Mouse (Mus musculus) stomach, embryonic 16.5 days (tissue): ENCODE results near the gene Susd6. TPM values are rescaled to one million over a fixed set of nuclear protein-coding genes. Genes with fewer than 3 reads are reported as not detected.

Experiments
- ATAC-seq: fragments of 200-750 bp; cut with Nextera tagmentation; 2 replicates; pipeline ENCODE4 v1.8.0; 2017; ENCODE audit warnings: moderate number of reproducible peaks, moderate TSS enrichment; ENCODE audit not compliant: insufficient read depth, low FRiP score
- H3K27ac ChIP-seq: fragments of 300-500 bp; sonication (generic); 2 replicates; pipeline ENCODE4 v1.5.1; 2014; ENCODE audit warnings: low read length
- H3K27me3 ChIP-seq: fragments of 300-500 bp; sonication (generic); 2 replicates; pipeline ENCODE4 v1.6.1; 2014; ENCODE audit warnings: low read length, control low read depth, mixed read lengths; ENCODE audit not compliant: control insufficient read depth, insufficient read depth
- H3K36me3 ChIP-seq: fragments of 300-500 bp; sonication (generic); 2 replicates; pipeline ENCODE4 v1.6.1; 2014; ENCODE audit warnings: low read length; ENCODE audit not compliant: control insufficient read depth, insufficient read depth
- H3K4me1 ChIP-seq: fragments of 300-500 bp; sonication (generic); 2 replicates; pipeline ENCODE4 v1.6.1; 2014; ENCODE audit warnings: low read length, control low read depth, mixed read lengths; ENCODE audit not compliant: control insufficient read depth, insufficient read depth
- H3K4me2 ChIP-seq: fragments of 300-500 bp; sonication (generic); 2 replicates; pipeline ENCODE4 v1.6.1; 2014; ENCODE audit warnings: low read depth, low read length, mixed read lengths
- H3K4me3 ChIP-seq: fragments of 300-500 bp; sonication (generic); replicated peaks from 2 replicates; pipeline ENCODE4 v1.5.1; 2014; ENCODE audit warnings: mild to moderate bottlenecking, low read length
- H3K9ac ChIP-seq: fragments of 300-500 bp; sonication (generic); 2 replicates; pipeline ENCODE4 v1.6.1; 2014; ENCODE audit warnings: low read length
- H3K9me3 ChIP-seq: fragments of 300-500 bp; sonication (generic); replicated peaks from 2 replicates; pipeline ENCODE4 v1.6.1; 2016; ENCODE audit warnings: low read length, control low read depth; ENCODE audit not compliant: control insufficient read depth
- WGBS: fragments of 180-500 bp; shearing (Covaris S2); extraction: QIAGEN DNeasy Blood & Tissue Kit; methylation state at CpG from one replicate; pipeline ENCODE4 v1.1.7; 2014; 5-methylcytosine and 5-hydroxymethylcytosine counted together
- polyA plus RNA-seq: library from polyadenylated mRNA; unstranded; fragments of >200 nt; fragmentation: Nextera tagmentation; extraction: Ambion mirVana; gene quantifications from 2 replicates; pipeline ENCODE4 v1.2.1, GENCODE M21; 2015

Gene Susd6
- polyA plus RNA-seq, 1 experiment from 2014 or later = 17.6 TPM

GRCm38 (mm10) chr12:80804861-80805428 is 14.6 kb downstream of the Susd6 start:
- Histone ChIP-seq H3K27ac (no peak overlapping the region), H3K9me3 (no peaks in the 10 kb centered on the region), H3K27me3 (no peaks in the 10 kb centered on the region), H3K9ac (no peak overlapping the region), H3K4me2 (no peak overlapping the region), H3K36me3 (no peaks in the 10 kb centered on the region; the same call in 1 of the 2 replicates), H3K4me3 (no peak overlapping the region), H3K4me1 (peaks cover 10% of the 10 kb centered on the region)
- 89% methylated on average over 6 of the region's 6 CpGs for WGBS
- no peak for ATAC-seq

GRCm38 (mm10) chr12:80807451-80808085 is 17.3 kb downstream of the Susd6 start:
- no peak overlapping the region for H3K9ac ChIP-seq
- no peaks in the 10 kb centered on the region for H3K36me3 ChIP-seq
- 48% methylated on average over 2 of the region's 2 CpGs for WGBS
- ATAC-seq = 0 out of 2 replicates have a peak, but pooled peaks have one; percentile 17
- no peak overlapping the region for H3K4me3 ChIP-seq
- no peak overlapping the region for H3K4me2 ChIP-seq
- peaks cover 20% of the 10 kb centered on the region for H3K4me1 ChIP-seq
- H3K27me3 ChIP-seq = no peaks in the 10 kb centered on the region
- no peaks in the 10 kb centered on the region for H3K9me3 ChIP-seq
- no peak overlapping the region for H3K27ac ChIP-seq

GRCm38 (mm10) chr12:80810005-80810404 is 19.7 kb downstream of the Susd6 start:
- WGBS = 75% methylated on average over 2 of the region's 2 CpGs
- Histone ChIP-seq H3K9me3 (no peaks in the 10 kb centered on the region), H3K4me3 (no peak overlapping the region), H3K27ac (no peak overlapping the region), H3K4me2 (no peak overlapping the region), H3K4me1 (peaks cover 17% of the 10 kb centered on the region), H3K36me3 (no peaks in the 10 kb centered on the region), H3K9ac (no peak overlapping the region), H3K27me3 (no peaks in the 10 kb centered on the region)
- ATAC-seq = no peak

GRCm38 (mm10) chr12:80811646-80812509 is 21.6 kb downstream of the Susd6 start:
- no peak overlapping the region for H3K4me2 ChIP-seq
- no peaks in the 10 kb centered on the region for H3K27me3 ChIP-seq
- ATAC-seq = no peak
- no peak overlapping the region for H3K4me3 ChIP-seq
- H3K9ac ChIP-seq = no peak overlapping the region
- H3K36me3 ChIP-seq = no peaks in the 10 kb centered on the region
- H3K27ac ChIP-seq = no peak overlapping the region
- 44% methylated on average over 6 of the region's 6 CpGs for WGBS
- peaks cover 33% of the 10 kb centered on the region for H3K4me1 ChIP-seq
- no peaks in the 10 kb centered on the region for H3K9me3 ChIP-seq

- Histone ChIP-seq H3K36me3 (no peaks in the 10 kb centered on the region), H3K9ac (no peak overlapping the region), H3K4me2 (no peak overlapping the region), H3K4me1 (peaks cover 38% of the 10 kb centered on the region), H3K9me3 (no peaks in the 10 kb centered on the region), H3K27ac (no peak overlapping the region), H3K27me3 (no peaks in the 10 kb centered on the region), H3K4me3 (no peak overlapping the region)
- ATAC-seq = no peak
- 58% methylated on average over 1 of the region's 1 CpGs for WGBS
Observed at GRCm38 (mm10) chr12:80812510-80812820, 22.2 kb downstream of the Susd6 start.

- Histone ChIP-seq H3K4me3 (no peak overlapping the region), H3K4me1 (peaks cover 42% of the 10 kb centered on the region), H3K36me3 (no peaks in the 10 kb centered on the region), H3K9ac (no peak overlapping the region), H3K27me3 (no peaks in the 10 kb centered on the region), H3K27ac (no peak overlapping the region), H3K4me2 (no peak overlapping the region), H3K9me3 (no peaks in the 10 kb centered on the region)
- WGBS = 95% methylated on average over 2 of the region's 2 CpGs
- ATAC-seq = no peak
Observed at GRCm38 (mm10) chr12:80813456-80813855, 23.1 kb downstream of the Susd6 start.

GRCm38 (mm10) chr12:80813872-80814271 is 23.6 kb downstream of the Susd6 start:
- Histone ChIP-seq H3K4me1 (peaks cover 45% of the 10 kb centered on the region), H3K27me3 (no peaks in the 10 kb centered on the region), H3K27ac (no peak overlapping the region), H3K9me3 (no peaks in the 10 kb centered on the region), H3K4me2 (no peak overlapping the region), H3K9ac (no peak overlapping the region), H3K36me3 (no peaks in the 10 kb centered on the region), H3K4me3 (no peak overlapping the region)
- WGBS = 83% methylated on average over 4 of the region's 4 CpGs
- no peak for ATAC-seq

- ATAC-seq = no peak
- no peak overlapping the region for H3K4me2 ChIP-seq
- H3K36me3 ChIP-seq = no peaks in the 10 kb centered on the region
- no peaks in the 10 kb centered on the region for H3K27me3 ChIP-seq
- no peak overlapping the region for H3K4me3 ChIP-seq
- no peak overlapping the region for H3K9ac ChIP-seq
- WGBS = 43% methylated on average over 3 of the region's 3 CpGs
- no peaks in the 10 kb centered on the region for H3K9me3 ChIP-seq
- no peak overlapping the region for H3K27ac ChIP-seq
- peaks cover 45% of the 10 kb centered on the region for H3K4me1 ChIP-seq
Observed at GRCm38 (mm10) chr12:80814529-80814928, 24.2 kb downstream of the Susd6 start.

GRCm38 (mm10) chr12:80815298-80815697 is 25.0 kb downstream of the Susd6 start:
- H3K4me1 ChIP-seq = peaks cover 41% of the 10 kb centered on the region
- H3K27ac ChIP-seq = no peak overlapping the region

More at GRCm38 (mm10) chr12:80815298-80815697, 25.0 kb downstream of the Susd6 start:
- H3K9ac ChIP-seq = no peak overlapping the region
- no peak for ATAC-seq
- no peaks in the 10 kb centered on the region for H3K9me3 ChIP-seq
- H3K4me3 ChIP-seq = no peak overlapping the region
- H3K4me2 ChIP-seq = no peak overlapping the region
- H3K36me3 ChIP-seq = no peaks in the 10 kb centered on the region
- H3K27me3 ChIP-seq = no peaks in the 10 kb centered on the region
- 39% methylated on average over 1 of the region's 1 CpGs for WGBS
